Mouse (Mus musculus): Measurements from ENCODE around the gene Itga2.
A peak's percentile ranks its signal among the peaks of the same experiment; 100 is the strongest.

Gene Itga2

GRCm38 (mm10) chr13:114931775-114932294, at the start of gene Itga2:
TSS of gene Itga2 (minus strand) at chr13:114932100.
- DNase-seq = peak; percentile 71

GRCm38 (mm10) chr13:114980831-114981419, 49.0 kb upstream of the Itga2 start:
- DNase-seq = peak; percentile 35

- no peak for DNase-seq
These were observed 42.7 kb upstream of the Itga2 start for GRCm38 (mm10) chr13:114974484-114975042.

GRCm38 (mm10) chr13:114971905-114972304, 40.0 kb upstream of the Itga2 start:
- DNase-seq = no peak

- DNase-seq = peak; percentile 77
These were observed 32.3 kb upstream of the Itga2 start for GRCm38 (mm10) chr13:114964233-114964632.

DNA sequence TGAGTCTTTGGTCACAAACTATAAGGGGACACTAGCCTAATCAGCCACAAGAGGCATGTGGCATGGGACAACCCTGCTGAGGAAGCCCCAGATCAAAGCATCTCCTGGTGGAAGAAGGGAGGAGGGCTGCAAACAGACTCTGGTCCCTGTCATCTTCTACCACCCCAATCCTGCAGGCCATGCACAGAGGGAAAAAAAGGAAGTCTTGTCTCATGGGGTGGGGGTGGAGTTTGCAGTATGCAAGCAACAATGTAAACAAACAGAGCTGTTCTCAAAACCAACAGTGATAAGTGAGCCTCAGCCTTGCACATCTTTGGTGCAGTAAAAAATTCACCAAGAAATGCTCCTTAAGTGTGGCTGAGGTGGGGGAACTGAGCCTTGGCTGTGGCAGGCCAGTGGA, 22.6 kb upstream of the Itga2 start:
- no peak for DNase-seq

- no peak for DNase-seq
These were observed 1.6 kb upstream of the Itga2 start for GRCm38 (mm10) chr13:114933541-114933940.

DNA sequence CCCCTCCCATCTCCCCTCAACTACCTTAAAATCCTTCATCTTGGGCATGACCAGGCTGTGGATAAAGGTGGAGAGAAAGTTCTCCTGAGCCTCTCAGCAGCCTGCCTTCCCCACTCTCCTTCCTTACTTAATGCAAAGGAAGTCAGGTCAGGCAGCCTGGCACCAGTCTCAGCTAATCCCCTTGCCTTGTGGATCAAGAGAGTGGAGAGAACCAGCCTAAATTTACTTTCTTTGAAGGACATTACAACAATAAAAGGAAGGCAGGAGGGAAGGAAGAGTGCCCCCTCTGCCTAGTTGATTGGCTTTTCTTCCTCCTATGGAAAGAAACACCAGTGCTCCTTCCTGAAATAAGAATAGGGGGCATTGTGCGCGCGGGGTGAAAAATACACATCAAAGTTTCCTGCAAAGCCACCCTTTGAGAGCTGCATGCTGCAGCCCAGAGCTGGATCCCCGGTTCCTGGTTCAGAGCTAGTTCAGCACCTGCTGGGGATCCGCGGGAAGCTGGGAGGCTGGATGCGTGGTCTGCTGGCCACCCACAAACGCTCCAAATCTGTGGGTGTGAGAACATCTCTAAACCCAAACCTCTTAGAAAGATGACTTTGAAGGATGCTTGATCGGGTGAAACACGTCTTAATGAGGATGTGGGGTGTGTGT, 777 bp downstream of the Itga2 start:
- DNase-seq = no peak

DNA sequence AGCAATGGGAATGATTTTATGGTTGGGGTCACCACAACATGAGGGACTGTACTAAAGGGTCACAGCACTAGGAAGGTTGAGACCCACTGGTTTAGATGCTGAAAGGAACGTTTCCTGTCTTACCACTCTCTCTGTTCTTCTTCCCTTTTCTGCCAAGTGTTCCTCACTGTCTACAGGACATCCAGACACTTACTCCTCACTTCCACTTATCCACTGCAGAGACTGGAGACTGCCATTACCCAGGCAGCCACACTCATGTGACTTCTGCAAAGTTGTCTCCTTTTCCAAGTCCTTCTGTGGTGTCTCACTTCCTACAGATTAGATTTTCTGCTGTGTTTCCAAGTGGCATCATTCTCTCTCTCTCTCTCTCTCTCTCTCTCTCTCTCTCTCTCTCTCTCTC, 7.1 kb downstream of the Itga2 start:
- DNase-seq = no peak

- peak; percentile 25 for DNase-seq
These were observed 8.6 kb downstream of the Itga2 start for GRCm38 (mm10) chr13:114923331-114923730.

GRCm38 (mm10) chr13:114915767-114916166, 16.1 kb downstream of the Itga2 start:
- no peak for DNase-seq

DNA sequence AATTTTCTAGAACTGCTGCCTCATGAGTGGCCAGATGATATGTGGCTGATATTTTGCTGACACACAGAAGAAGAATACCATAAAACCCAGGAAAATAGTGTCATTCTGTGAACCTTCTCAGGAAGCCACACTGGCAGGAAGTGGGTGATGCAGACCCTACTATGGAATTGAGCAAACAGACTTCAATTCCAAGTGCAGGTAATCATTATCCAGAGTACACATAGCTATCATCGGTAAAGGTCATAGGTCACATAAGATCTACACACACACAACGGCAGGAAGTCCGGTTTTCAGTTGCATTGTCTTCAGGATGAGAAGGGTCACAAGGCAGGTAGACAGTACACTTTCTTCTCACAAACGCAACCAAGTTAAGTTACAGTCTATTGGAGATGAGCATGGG, 16.9 kb downstream of the Itga2 start:
- DNase-seq = no peak

DNA sequence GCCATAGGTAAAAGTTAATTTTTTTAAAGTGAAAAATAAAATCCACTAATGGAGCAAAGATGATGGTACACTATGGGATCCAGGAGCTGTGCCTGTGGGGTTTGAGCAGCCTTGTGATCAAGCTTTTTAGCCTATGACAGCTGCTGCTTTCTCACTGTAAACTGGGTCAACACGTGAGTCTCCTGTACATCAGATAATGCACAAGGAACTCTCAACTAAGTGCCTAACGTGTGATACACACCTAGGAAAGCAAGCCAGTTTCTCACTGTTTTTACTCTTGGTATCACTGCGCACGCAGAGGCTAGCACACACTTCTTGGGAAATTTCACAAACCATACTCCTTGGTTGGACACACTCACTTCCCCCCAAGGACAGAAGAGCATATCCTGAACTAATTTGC, 17.3 kb downstream of the Itga2 start:
- DNase-seq = no peak

DNA sequence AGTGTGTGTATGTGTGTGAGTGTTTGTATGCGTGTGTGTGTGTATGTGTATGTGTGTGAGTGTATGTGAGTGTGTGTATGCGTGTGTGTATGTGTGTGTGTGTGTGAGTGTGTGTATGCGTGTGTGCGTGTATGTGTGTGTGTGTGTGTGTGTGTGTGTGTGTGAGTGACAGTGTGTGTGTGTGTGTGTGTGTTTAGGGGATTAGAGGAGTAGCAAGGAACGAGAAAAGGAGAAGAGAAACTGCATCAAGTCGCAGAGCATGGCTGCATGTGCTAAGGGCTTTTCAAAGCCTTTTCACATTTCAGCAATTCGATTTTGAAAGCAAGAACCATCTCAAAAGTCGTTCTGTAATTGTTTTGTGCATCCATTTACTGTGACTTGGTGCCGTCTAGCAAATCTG, 21.3 kb downstream of the Itga2 start:
- DNase-seq = no peak

DNA sequence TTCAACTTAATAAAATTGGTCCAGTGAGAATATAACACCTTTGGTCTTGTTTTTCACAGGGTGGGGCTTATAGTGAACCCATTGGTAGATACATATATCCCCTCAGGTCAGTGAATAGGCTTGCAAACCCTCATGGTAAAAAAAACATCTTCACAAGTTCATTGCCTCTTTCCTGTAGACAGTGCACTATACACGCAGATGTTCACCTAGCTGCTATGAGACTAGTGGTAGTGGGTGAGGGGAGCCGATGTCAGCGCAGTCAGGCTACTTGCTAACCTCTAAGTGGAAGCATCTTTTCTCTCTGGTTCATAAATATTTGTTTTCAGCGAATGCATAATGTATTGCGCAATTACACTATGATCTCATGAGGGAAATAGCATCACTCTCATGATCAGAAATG, 22.4 kb downstream of the Itga2 start:
- no peak for DNase-seq

DNA sequence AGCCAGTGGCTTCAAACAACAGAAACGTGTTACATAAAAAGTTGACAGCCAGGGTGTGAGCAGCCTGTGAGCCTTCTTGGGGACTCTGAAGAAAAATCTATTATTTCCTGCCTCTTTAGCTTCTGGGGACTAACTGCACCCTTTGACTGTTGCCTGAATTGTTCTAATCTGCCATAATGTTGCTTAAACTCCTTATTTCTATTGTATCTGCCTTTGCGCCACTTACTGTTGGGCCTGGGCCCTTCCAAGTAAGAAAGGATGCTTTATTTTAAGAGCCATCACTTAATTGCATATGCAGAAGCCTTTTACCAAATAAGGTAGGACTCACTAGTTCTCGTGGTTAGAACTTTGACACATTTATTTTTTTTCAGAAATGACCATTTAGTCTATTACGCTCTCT, 24.0 kb downstream of the Itga2 start:
- DNase-seq = no peak

GRCm38 (mm10) chr13:114896751-114897386, 35.0 kb downstream of the Itga2 start:
- DNase-seq = peak; percentile 69

DNA sequence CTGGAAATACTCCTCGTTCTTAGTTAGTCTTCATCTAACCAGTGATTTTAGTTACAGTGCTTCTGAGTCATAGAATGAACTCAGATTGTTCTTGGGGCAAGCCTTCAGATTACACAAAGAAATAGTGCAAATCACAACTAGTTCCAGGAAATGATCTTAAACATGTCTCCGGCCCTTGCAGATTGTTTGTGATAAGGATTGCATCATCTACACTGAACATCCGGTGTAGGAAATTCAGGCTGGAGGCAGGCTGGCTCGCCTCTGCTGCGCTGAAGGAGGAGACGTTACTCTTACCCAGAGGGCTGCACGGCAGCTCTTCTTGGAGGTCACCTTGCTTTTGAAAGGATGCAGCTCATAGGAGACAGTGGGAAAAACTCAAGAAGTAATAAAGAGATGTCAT, 36.0 kb downstream of the Itga2 start:
- DNase-seq = peak; percentile 45

- no peak for DNase-seq
These were observed 37.2 kb downstream of the Itga2 start for GRCm38 (mm10) chr13:114894718-114895117.

DNA sequence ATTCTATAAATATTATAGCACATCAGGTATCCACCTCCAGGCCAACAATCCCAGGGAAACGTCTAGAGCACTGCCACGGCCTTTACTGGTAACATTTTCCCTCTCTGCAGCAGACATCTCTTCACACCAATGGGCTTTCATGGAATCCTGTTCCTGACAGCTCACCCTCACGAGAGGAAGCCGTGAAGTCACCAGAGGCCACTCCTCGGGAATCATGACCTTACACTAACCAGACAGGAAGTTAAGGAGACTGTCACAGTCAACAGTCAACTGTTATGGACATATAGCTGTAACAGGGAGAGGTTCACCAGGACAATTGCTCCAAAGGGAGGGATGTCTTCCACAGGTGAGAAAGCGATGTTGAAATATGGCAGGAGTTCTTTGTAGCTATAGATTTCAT, 40.2 kb downstream of the Itga2 start:
- no peak for DNase-seq

DNA sequence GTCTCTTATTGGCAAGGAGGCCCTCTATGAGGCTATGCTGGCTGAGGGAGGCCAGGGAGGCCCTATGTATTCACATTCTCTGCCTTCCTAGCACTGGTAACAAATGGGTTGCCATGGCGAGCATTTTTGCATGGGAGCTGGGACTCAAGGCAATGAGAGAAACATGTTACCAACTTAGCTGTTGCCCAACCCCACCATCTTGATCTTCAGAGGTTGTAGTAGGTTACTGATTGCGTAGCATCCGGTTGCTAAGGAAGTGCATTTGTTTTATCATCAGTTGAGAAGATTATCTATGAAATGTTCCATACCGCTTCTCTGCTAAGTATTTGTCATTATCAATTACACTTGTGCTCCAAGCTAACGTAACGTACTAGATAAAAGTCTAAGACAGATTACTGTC, 44.2 kb downstream of the Itga2 start:
- DNase-seq = no peak

DNA sequence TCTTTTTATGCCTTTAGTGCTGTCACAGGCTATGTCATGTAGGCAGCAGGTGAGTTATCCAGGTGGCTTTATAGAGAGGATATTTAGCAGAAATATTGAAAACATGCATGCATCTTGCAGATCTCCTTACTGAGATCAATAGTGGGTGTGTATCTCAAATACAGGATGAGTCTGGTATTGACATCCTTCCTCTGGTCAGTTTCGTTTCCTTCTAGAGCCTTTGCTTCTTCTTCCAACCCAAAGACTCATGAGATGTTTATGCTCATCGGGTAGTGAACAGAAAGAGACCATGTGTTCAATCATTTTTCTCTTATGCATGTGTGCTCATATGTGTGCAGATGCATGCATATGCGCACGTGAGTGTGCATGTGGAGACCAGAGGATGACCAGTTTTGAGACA, 44.6 kb downstream of the Itga2 start:
- no peak for DNase-seq

DNA sequence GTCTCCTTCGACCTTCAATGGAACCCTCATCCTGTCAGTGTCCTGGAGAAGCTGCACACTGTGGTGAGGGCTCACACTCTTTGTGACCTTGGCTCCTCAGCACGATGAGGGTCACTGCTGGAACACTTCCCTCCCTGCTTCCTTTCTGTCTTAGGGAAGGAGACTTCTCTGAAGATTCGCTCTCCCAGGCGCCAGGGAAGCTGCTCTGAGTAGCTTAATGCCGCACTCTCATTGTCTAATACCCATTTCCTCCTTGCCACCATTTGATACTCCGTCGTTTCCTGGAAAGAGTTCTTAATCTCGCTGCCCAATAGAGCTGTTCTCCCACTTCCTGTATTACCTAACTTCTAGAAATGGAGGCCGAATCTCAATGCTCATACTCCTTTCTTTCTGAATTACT, 46.7 kb downstream of the Itga2 start:
- DNase-seq = no peak

DNA sequence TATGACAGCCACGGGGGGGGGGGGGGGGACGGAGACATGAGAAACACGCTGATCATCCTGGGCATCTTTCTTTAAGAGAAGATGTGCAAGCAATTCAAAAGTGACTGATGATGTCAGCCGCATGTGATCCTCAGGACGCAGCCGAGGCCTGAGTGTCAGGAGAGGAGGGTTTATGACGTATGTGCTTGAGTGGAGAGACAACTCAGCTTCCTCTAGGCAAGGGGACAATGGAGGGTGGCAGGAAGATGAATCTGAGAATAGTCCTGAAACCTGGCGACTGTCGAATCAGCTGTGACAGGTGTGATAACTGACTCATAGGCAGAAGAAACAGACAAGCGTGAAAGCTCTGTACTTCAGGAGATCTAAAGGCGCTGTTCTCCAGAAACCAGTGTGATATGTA, 53.2 kb downstream of the Itga2 start:
- no peak for DNase-seq
